ENCODE assay signal across 10 mouse cellular contexts in genomic region chr8:120412911-120413625, GRCm38 (mm10).
A peak's percentile ranks its signal among the peaks of the same experiment; 100 is the strongest.
DNase-seq lines count a peak whose midpoint lies in the region; ATAC-seq and TF ChIP-seq lines count a peak whose summit lies in the region.
"Had no signal": no experiment of that assay in that cellular context is flagged by ENCODE, and none has a peak within 500 bp of the region (broad histone marks: within the 10 kb centered on the region; RNA-seq: fewer than 3 reads in every experiment).

No protein-coding gene starts in this region.

- TF ChIP-seq POLR2A in kidney, adult 2 months (IDR thresholded peaks at IDR 0.05; ENCODE audit: low read depth, low read length): no peak

- peaks cover 86% of the 10 kb centered on the region for H3K27me3 ChIP-seq in forebrain, embryonic 10.5 days (ENCODE audit: poor library complexity, severe bottlenecking)
- H3K27me3 ChIP-seq in forebrain, embryonic 11.5 days (ENCODE audit: control insufficient read depth, insufficient read depth, low read length): peaks cover 6% of the 10 kb centered on the region; the same call in 1 of the 2 replicates
- peaks cover 61% of the 10 kb centered on the region for H3K27me3 ChIP-seq in hindbrain, embryonic 10.5 days (ENCODE audit: insufficient read depth, poor library complexity, severe bottlenecking)
- peaks cover 72% of the 10 kb centered on the region for H3K27me3 ChIP-seq in midbrain, embryonic 10.5 days (ENCODE audit: low read depth, poor library complexity, severe bottlenecking)
- H3K27me3 ChIP-seq in kidney, adult 2 months (replicated peaks; ENCODE audit: control insufficient read depth, insufficient read depth, low read length): no peaks in the 10 kb centered on the region

- no peak for ATAC-seq in forebrain, embryonic 11.5 days (replicated peaks; ENCODE audit: low FRiP score)

- H3K4me3 ChIP-seq in forebrain, embryonic 10.5 days: no peak overlapping the region
- no peak overlapping the region for H3K4me3 ChIP-seq in forebrain, embryonic 11.5 days (ENCODE audit: low read depth, low read length)
- no peak overlapping the region for H3K4me3 ChIP-seq in hindbrain, embryonic 10.5 days
- H3K4me3 ChIP-seq in midbrain, embryonic 10.5 days: no peak overlapping the region
- no peak overlapping the region for H3K4me3 ChIP-seq in kidney, adult 2 months (ENCODE audit: insufficient read depth, low read depth, low read length)
- H3K4me3 ChIP-seq: erythroblast, embryonic 14.5 days had no signal

- peak overlapping the region; percentile 92 for H3K27ac ChIP-seq in forebrain, embryonic 10.5 days
- no peak overlapping the region; the same call in 1 of the 2 replicates for H3K27ac ChIP-seq in forebrain, embryonic 11.5 days (ENCODE audit: low read depth, low read length)
- peak overlapping the region; percentile 60 for H3K27ac ChIP-seq in hindbrain, embryonic 10.5 days
- peak overlapping the region; percentile 86 for H3K27ac ChIP-seq in midbrain, embryonic 10.5 days (replicated peaks)
- H3K27ac ChIP-seq in kidney, adult 2 months (ENCODE audit: insufficient read depth, low read depth, low read length): no peak overlapping the region

- H3K9ac ChIP-seq in forebrain, embryonic 11.5 days (ENCODE audit: low read length): no peak overlapping the region

- no peak for TF ChIP-seq CTCF in kidney, adult 2 months (conservative IDR thresholded peaks at IDR 0.05; ENCODE audit: insufficient read depth, insufficient read length, low read depth, low read length)

- H3K36me3 ChIP-seq in forebrain, embryonic 10.5 days (replicated peaks): no peaks in the 10 kb centered on the region
- no peaks in the 10 kb centered on the region for H3K36me3 ChIP-seq in forebrain, embryonic 11.5 days (ENCODE audit: control insufficient read depth, insufficient read depth, low read length)
- H3K36me3 ChIP-seq in hindbrain, embryonic 10.5 days: no peaks in the 10 kb centered on the region
- H3K36me3 ChIP-seq in midbrain, embryonic 10.5 days: no peaks in the 10 kb centered on the region
- no peaks in the 10 kb centered on the region for H3K36me3 ChIP-seq in kidney, adult 2 months (ENCODE audit: control insufficient read depth, insufficient read depth, low read length)

- H3K4me1 ChIP-seq in forebrain, embryonic 10.5 days: peaks cover 100% of the 10 kb centered on the region
- peaks cover 66% of the 10 kb centered on the region for H3K4me1 ChIP-seq in forebrain, embryonic 11.5 days (replicated peaks; ENCODE audit: control insufficient read depth, insufficient read depth, low read length)
- peaks cover 100% of the 10 kb centered on the region for H3K4me1 ChIP-seq in hindbrain, embryonic 10.5 days (replicated peaks)
- peaks cover 100% of the 10 kb centered on the region for H3K4me1 ChIP-seq in midbrain, embryonic 10.5 days
- no peaks in the 10 kb centered on the region for H3K4me1 ChIP-seq in kidney, adult 2 months (ENCODE audit: control insufficient read depth, insufficient read depth, low read length)

- no peaks in the 10 kb centered on the region for H3K9me3 ChIP-seq in forebrain, embryonic 10.5 days
- H3K9me3 ChIP-seq in forebrain, embryonic 11.5 days (ENCODE audit: control insufficient read depth, low read length): no peaks in the 10 kb centered on the region
- H3K9me3 ChIP-seq in hindbrain, embryonic 10.5 days: no peaks in the 10 kb centered on the region
- H3K9me3 ChIP-seq in midbrain, embryonic 10.5 days (replicated peaks): no peaks in the 10 kb centered on the region

- WGBS in forebrain, embryonic 10.5 days: 82% methylated on average over 29 of the region's 29 CpGs
- 77% methylated on average over 29 of the region's 29 CpGs for WGBS in forebrain, embryonic 11.5 days
- 75% methylated on average over 29 of the region's 29 CpGs for WGBS in hindbrain, embryonic 10.5 days
- 84% methylated on average over 29 of the region's 29 CpGs for WGBS in midbrain, embryonic 10.5 days
- WGBS in kidney, adult 2 months: 81% methylated on average over 29 of the region's 29 CpGs

- no peak overlapping the region for H3K4me2 ChIP-seq in forebrain, embryonic 11.5 days (ENCODE audit: low read depth, low read length, severe bottlenecking)

- no peak for DNase-seq in forebrain, embryonic 10.5 days (ENCODE audit: extremely low spot score, low spot score)
- no peak for DNase-seq in forebrain, embryonic 11.5 days (ENCODE audit: low spot score)
- no peak for DNase-seq in hindbrain, embryonic 10.5 days (ENCODE audit: low spot score)
- no peak for DNase-seq in midbrain, embryonic 10.5 days (ENCODE audit: low spot score)
- peak; percentile 48 for DNase-seq in right cerebral cortex, postnatal 4 days
- no peak for DNase-seq in urinary bladder, postnatal 25 days (ENCODE audit: low spot score)
- DNase-seq in kidney, adult 2 months: no peak
- DNase-seq in testis, postnatal 14 days (ENCODE audit: low spot score): no peak
- DNase-seq: lung, postnatal 14 days had no signal

Comparison
In these comparisons a context has a peak if more than half of its experiments do, and no peak if none do; other contexts are left out.
1. H3K27ac ChIP-seq: peak in forebrain, embryonic 10.5 days (single experiment), hindbrain, embryonic 10.5 days (single experiment) and midbrain, embryonic 10.5 days (single experiment); none in forebrain, embryonic 11.5 days (single experiment) and kidney, adult 2 months (single experiment).